24 mouse cellular contexts compared by ENCODE assay signal in genomic region chr11:116645446-116646110, GRCm38 (mm10). TPM values are rescaled to one million over a fixed set of nuclear protein-coding genes. Genes with fewer than 3 reads are reported as not detected.
DNase-seq lines count a peak whose midpoint lies in the region; ATAC-seq lines count a peak whose summit lies in the region.
"Had no signal": no experiment of that assay in that cellular context is flagged by ENCODE, and none has a peak within 500 bp of the region (broad histone marks: within the 10 kb centered on the region; RNA-seq: fewer than 3 reads in every experiment).

No protein-coding gene starts in this region.

- no peaks in the 10 kb centered on the region for H3K36me3 ChIP-seq in hindbrain, embryonic 11.5 days (ENCODE audit: control insufficient read depth, insufficient read depth, low read length)
- H3K36me3 ChIP-seq in hindbrain, embryonic 13.5 days: peaks cover 5% of the 10 kb centered on the region
- H3K36me3 ChIP-seq in embryonic facial prominence, embryonic 10.5 days (replicated peaks): no peaks in the 10 kb centered on the region
- H3K36me3 ChIP-seq in embryonic facial prominence, embryonic 13.5 days: no peaks in the 10 kb centered on the region
- no peaks in the 10 kb centered on the region for H3K36me3 ChIP-seq in midbrain, embryonic 15.5 days (replicated peaks)
- H3K36me3 ChIP-seq: hindbrain, embryonic 15.5 days; midbrain, embryonic 13.5 days had no signal

- ATAC-seq in hindbrain, embryonic 11.5 days (ENCODE audit: low FRiP score): no peak
- no peak for ATAC-seq in hindbrain, embryonic 13.5 days (ENCODE audit: low FRiP score)
- no peak for ATAC-seq in embryonic facial prominence, embryonic 13.5 days (ENCODE audit: insufficient number of reproducible peaks, insufficient read depth, low FRiP score, low TSS enrichment, low read depth)
- ATAC-seq in midbrain, embryonic 15.5 days (replicated peaks): no peak
- ATAC-seq: forebrain, embryonic 14.5 days; intestine, postnatal 0 days; lung, postnatal 0 days; midbrain, embryonic 13.5 days had no signal

- H3K4me1 ChIP-seq in hindbrain, embryonic 11.5 days (replicated peaks; ENCODE audit: control insufficient read depth, insufficient read depth, low read length): peaks cover 7% of the 10 kb centered on the region; the same call in 1 of the 2 replicates
- peaks cover 18% of the 10 kb centered on the region for H3K4me1 ChIP-seq in hindbrain, embryonic 13.5 days (replicated peaks)
- H3K4me1 ChIP-seq in embryonic facial prominence, embryonic 10.5 days: peaks cover 72% of the 10 kb centered on the region
- peaks cover 53% of the 10 kb centered on the region for H3K4me1 ChIP-seq in embryonic facial prominence, embryonic 13.5 days
- peaks cover 17% of the 10 kb centered on the region for H3K4me1 ChIP-seq in midbrain, embryonic 15.5 days

- H3K4me2 ChIP-seq in hindbrain, embryonic 11.5 days (replicated peaks; ENCODE audit: low read depth, low read length): no peak overlapping the region
- H3K4me2 ChIP-seq in hindbrain, embryonic 13.5 days: no peak overlapping the region
- no peak overlapping the region for H3K4me2 ChIP-seq in embryonic facial prominence, embryonic 13.5 days
- no peak overlapping the region for H3K4me2 ChIP-seq in midbrain, embryonic 15.5 days
- H3K4me2 ChIP-seq: hindbrain, embryonic 15.5 days; midbrain, embryonic 13.5 days; neural tube, embryonic 15.5 days had no signal

- 0 out of 2 replicates have a peak overlapping the region, but pooled peaks have one; percentile 7 for H3K9ac ChIP-seq in hindbrain, embryonic 11.5 days (ENCODE audit: low read depth, low read length)
- no peak overlapping the region for H3K9ac ChIP-seq in hindbrain, embryonic 13.5 days
- no peak overlapping the region for H3K9ac ChIP-seq in embryonic facial prominence, embryonic 13.5 days
- no peak overlapping the region for H3K9ac ChIP-seq in midbrain, embryonic 15.5 days
- H3K9ac ChIP-seq: hindbrain, embryonic 15.5 days; liver, embryonic 14.5 days; midbrain, embryonic 13.5 days; neural tube, embryonic 15.5 days had no signal

- H3K4me3 ChIP-seq in hindbrain, embryonic 11.5 days (ENCODE audit: low read depth, low read length): no peak overlapping the region
- no peak overlapping the region for H3K4me3 ChIP-seq in hindbrain, embryonic 13.5 days
- H3K4me3 ChIP-seq in embryonic facial prominence, embryonic 10.5 days: peak overlapping the region; percentile 25; the same call in 1 of the 2 replicates
- H3K4me3 ChIP-seq in embryonic facial prominence, embryonic 13.5 days: no peak overlapping the region
- H3K4me3 ChIP-seq in midbrain, embryonic 15.5 days: no peak overlapping the region
- H3K4me3 ChIP-seq: hindbrain, embryonic 15.5 days; layer of hippocampus, adult 2 months; midbrain, embryonic 13.5 days; myocyte; neural tube, embryonic 15.5 days had no signal

- H3K27ac ChIP-seq in hindbrain, embryonic 11.5 days (ENCODE audit: low read depth, low read length): no peak overlapping the region
- H3K27ac ChIP-seq in hindbrain, embryonic 13.5 days: no peak overlapping the region
- H3K27ac ChIP-seq in embryonic facial prominence, embryonic 10.5 days (replicated peaks): peak overlapping the region; percentile 85
- peak overlapping the region; percentile 23; the same call in 1 of the 2 replicates for H3K27ac ChIP-seq in embryonic facial prominence, embryonic 13.5 days
- no peak overlapping the region for H3K27ac ChIP-seq in midbrain, embryonic 15.5 days
- H3K27ac ChIP-seq: hindbrain, embryonic 15.5 days; liver, embryonic 14.5 days; midbrain, embryonic 13.5 days had no signal

- 49% methylated on average over 8 of the region's 8 CpGs for WGBS in hindbrain, embryonic 11.5 days
- WGBS in hindbrain, embryonic 13.5 days: 73% methylated on average over 8 of the region's 8 CpGs
- WGBS in embryonic facial prominence, embryonic 10.5 days: 32% methylated on average over 8 of the region's 8 CpGs
- 31% methylated on average over 8 of the region's 8 CpGs for WGBS in embryonic facial prominence, embryonic 13.5 days
- WGBS in midbrain, embryonic 15.5 days: 80% methylated on average over 8 of the region's 8 CpGs

- peak; percentile 96 for DNase-seq in heart, adult 11 months
- no peak for DNase-seq in heart, postnatal 10 days
- DNase-seq in hindbrain, embryonic 11.5 days (ENCODE audit: low spot score): no peak
- DNase-seq in embryonic facial prominence, embryonic 10.5 days (ENCODE audit: low spot score): peak; percentile 59
- DNase-seq: adrenal gland, adult 2 months; cerebellum, adult 11 months; cerebellum, postnatal 36 days; left cerebral cortex, postnatal 4 days; retina, postnatal 1 day; thymus, postnatal 4 days had no signal

- intact Hi-C loops in heart, postnatal 10 days (cut with DNase I): loop anchor here (10.0 kb wide), 1 partner anchor 409 kb away; no protein-coding TSS in a partner anchor

- no peaks in the 10 kb centered on the region for H3K9me3 ChIP-seq in hindbrain, embryonic 11.5 days (ENCODE audit: control insufficient read depth, low read length)
- no peaks in the 10 kb centered on the region for H3K9me3 ChIP-seq in hindbrain, embryonic 13.5 days
- H3K9me3 ChIP-seq in embryonic facial prominence, embryonic 10.5 days: no peaks in the 10 kb centered on the region
- H3K9me3 ChIP-seq in embryonic facial prominence, embryonic 13.5 days: no peaks in the 10 kb centered on the region
- no peaks in the 10 kb centered on the region for H3K9me3 ChIP-seq in midbrain, embryonic 15.5 days
- H3K9me3 ChIP-seq: hindbrain, embryonic 15.5 days; midbrain, embryonic 13.5 days; neural tube, embryonic 15.5 days had no signal

- H3K27me3 ChIP-seq in hindbrain, embryonic 11.5 days (ENCODE audit: control insufficient read depth, insufficient read depth, low read length): no peaks in the 10 kb centered on the region; the same call in 1 of the 2 replicates
- H3K27me3 ChIP-seq in hindbrain, embryonic 13.5 days: peaks cover 23% of the 10 kb centered on the region
- H3K27me3 ChIP-seq in embryonic facial prominence, embryonic 10.5 days (replicated peaks; ENCODE audit: low read depth, poor library complexity, severe bottlenecking): peaks cover 27% of the 10 kb centered on the region
- peaks cover 9% of the 10 kb centered on the region; the same call in 1 of the 2 replicates for H3K27me3 ChIP-seq in embryonic facial prominence, embryonic 13.5 days
- no peaks in the 10 kb centered on the region for H3K27me3 ChIP-seq in midbrain, embryonic 15.5 days (replicated peaks)

RNA-seq across cellular contexts. Expression of gene Prcd, which starts 7.8 kb away (rescaled TPM):
- total RNA-seq in heart, postnatal 10 days (2021): 1 to 10 TPM; 1.4 to 1.7 TPM
- 0.32 and 0.43 TPM in 2 replicates for polyA plus RNA-seq in hindbrain, embryonic 11.5 days (2014; fragmentation: Nextera tagmentation; extraction: Ambion mirVana)
- polyA plus RNA-seq in hindbrain, embryonic 13.5 days (2015; fragmentation: Nextera tagmentation; extraction: Ambion mirVana): 1.2 and 1.4 TPM in 2 replicates
- 0.76 and 1.2 TPM in 2 replicates for polyA plus RNA-seq in embryonic facial prominence, embryonic 10.5 days (2016; fragmentation: Nextera tagmentation; extraction: Ambion mirVana)
- polyA plus RNA-seq in embryonic facial prominence, embryonic 13.5 days (2015; fragmentation: Nextera tagmentation; extraction: Ambion mirVana): 0.69 and 0.80 TPM in 2 replicates
- 1.5 and 3.0 TPM in 2 replicates for polyA plus RNA-seq in midbrain, embryonic 15.5 days (2015; fragmentation: Nextera tagmentation; extraction: Ambion mirVana)
- total RNA-seq: granulocyte monocyte progenitor cell, adult 5-6 weeks had no signal

RNA-seq across cellular contexts. Expression of gene Cygb, which starts 8.5 kb away (rescaled TPM):
- 10 to 100 TPM; 76.2 to 85.4 TPM for total RNA-seq in heart, postnatal 10 days (2021)
- polyA plus RNA-seq in hindbrain, embryonic 11.5 days (2014; fragmentation: Nextera tagmentation; extraction: Ambion mirVana): 2.4 and 2.8 TPM in 2 replicates
- polyA plus RNA-seq in hindbrain, embryonic 13.5 days (2015; fragmentation: Nextera tagmentation; extraction: Ambion mirVana): 16.4 and 18.1 TPM in 2 replicates
- 5.0 and 5.7 TPM in 2 replicates for polyA plus RNA-seq in embryonic facial prominence, embryonic 10.5 days (2016; fragmentation: Nextera tagmentation; extraction: Ambion mirVana)
- 7.1 and 7.9 TPM in 2 replicates for polyA plus RNA-seq in embryonic facial prominence, embryonic 13.5 days (2015; fragmentation: Nextera tagmentation; extraction: Ambion mirVana)
- 23.3 and 24.4 TPM in 2 replicates for polyA plus RNA-seq in midbrain, embryonic 15.5 days (2015; fragmentation: Nextera tagmentation; extraction: Ambion mirVana)
- total RNA-seq: granulocyte monocyte progenitor cell, adult 5-6 weeks; megakaryocyte progenitor cell, adult 5-6 weeks had no signal

RNA-seq across cellular contexts. Expression of gene Rhbdf2, which starts 18.8 kb away (rescaled TPM):
- 10 to 100 TPM; 15.4 to 17.7 TPM for total RNA-seq in heart, postnatal 10 days (2021)
- 2.1 and 2.7 TPM in 2 replicates for polyA plus RNA-seq in hindbrain, embryonic 11.5 days (2014; fragmentation: Nextera tagmentation; extraction: Ambion mirVana)
- 1.8 and 2.1 TPM in 2 replicates for polyA plus RNA-seq in hindbrain, embryonic 13.5 days (2015; fragmentation: Nextera tagmentation; extraction: Ambion mirVana)
- polyA plus RNA-seq in embryonic facial prominence, embryonic 10.5 days (2016; fragmentation: Nextera tagmentation; extraction: Ambion mirVana): 5.5 and 6.1 TPM in 2 replicates
- polyA plus RNA-seq in embryonic facial prominence, embryonic 13.5 days (2015; fragmentation: Nextera tagmentation; extraction: Ambion mirVana): 4.2 and 4.3 TPM in 2 replicates
- 0.83 TPM in 2 replicates for polyA plus RNA-seq in midbrain, embryonic 15.5 days (2015; fragmentation: Nextera tagmentation; extraction: Ambion mirVana)

RNA-seq across cellular contexts. Expression of gene Aanat, which starts 59.3 kb away (rescaled TPM):
- total RNA-seq in heart, postnatal 10 days (2021): not detected
- polyA plus RNA-seq in hindbrain, embryonic 11.5 days (2014; fragmentation: Nextera tagmentation; extraction: Ambion mirVana): not detected in 2 replicates
- polyA plus RNA-seq in hindbrain, embryonic 13.5 days (2015; fragmentation: Nextera tagmentation; extraction: Ambion mirVana): 0.36 and 1.0 TPM in 2 replicates
- not detected in 2 replicates for polyA plus RNA-seq in embryonic facial prominence, embryonic 10.5 days (2016; fragmentation: Nextera tagmentation; extraction: Ambion mirVana)
- not detected in 2 replicates for polyA plus RNA-seq in embryonic facial prominence, embryonic 13.5 days (2015; fragmentation: Nextera tagmentation; extraction: Ambion mirVana)
- polyA plus RNA-seq in midbrain, embryonic 15.5 days (2015; fragmentation: Nextera tagmentation; extraction: Ambion mirVana): 0.33 and 0.45 TPM in 2 replicates
- total RNA-seq: adrenal gland, adult 2 months; granulocyte monocyte progenitor cell, adult 5-6 weeks; megakaryocyte progenitor cell, adult 5-6 weeks had no signal
- polyA plus RNA-seq: adrenal gland, adult 2 months; hindbrain, embryonic 15.5 days; intestine, postnatal 0 days; liver, embryonic 14.5 days; lung, postnatal 0 days; myocyte had no signal

Comparison
In these comparisons a context has a peak if more than half of its experiments do, and no peak if none do; other contexts are left out.
1. DNase-seq: peak in heart, adult 11 months (single experiment) and embryonic facial prominence, embryonic 10.5 days (single experiment); none in heart, postnatal 10 days (0 of 2) and hindbrain, embryonic 11.5 days (single experiment).
2. H3K27ac ChIP-seq: peak in embryonic facial prominence, embryonic 10.5 days (single experiment) and embryonic facial prominence, embryonic 13.5 days (single experiment); none in hindbrain, embryonic 11.5 days (single experiment), hindbrain, embryonic 13.5 days (single experiment) and midbrain, embryonic 15.5 days (single experiment).